Mouse (Mus musculus) brain, embryonic 14.5 days (tissue): Measurements from ENCODE around the gene Gm28042.

ENCODE experiments used
- CTCF ChIP-seq: fragments of 200-500 bp; IDR thresholded peaks from 2 replicates; pipeline ENCODE4 v1.5.1; 2012; ENCODE audit warnings: inconsistent platforms, mild to moderate bottlenecking, moderate library complexity, borderline replicate concordance; ENCODE audit not compliant: insufficient read depth, insufficient read length; ENCODE audit errors: extremely low read depth
- POLR2A ChIP-seq: fragments of 200-500 bp; IDR thresholded peaks from 2 replicates; pipeline ENCODE4 v1.6.1; 2012; ENCODE audit warnings: mild to moderate bottlenecking, inconsistent platforms, borderline replicate concordance; ENCODE audit not compliant: poor library complexity, insufficient read depth, insufficient read length, severe bottlenecking; ENCODE audit errors: extremely low read depth

DNA sequence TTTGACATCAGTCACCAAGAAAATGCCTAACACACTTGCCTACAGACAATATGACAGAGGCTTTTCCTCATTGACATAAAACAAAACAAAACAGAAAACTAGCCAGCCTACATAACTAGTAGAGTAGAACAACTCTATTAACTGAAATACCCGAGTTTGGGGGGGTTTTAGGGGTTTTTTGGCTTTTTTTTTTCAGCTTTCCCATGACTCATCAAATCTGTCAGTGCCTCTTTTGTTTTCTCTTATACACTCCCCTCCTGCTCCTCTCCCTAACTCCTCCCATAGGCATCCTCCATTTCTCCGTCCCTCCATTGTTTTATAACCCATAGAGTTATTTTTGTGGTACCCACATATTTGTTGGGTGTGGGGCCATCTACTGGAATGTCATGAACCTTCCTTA is 33.8 kb upstream of the Gm28042 start:
- no peak for TF ChIP-seq CTCF
- no peak for TF ChIP-seq POLR2A
